Mouse (Mus musculus) neural tube, embryonic 10.5 days (tissue): ENCODE data around the gene Arrdc4.

Source experiments
- DNase-seq: peaks from one replicate; pipeline ENCODE4 v3.0.0-alpha.2; 2017; ENCODE audit warnings: low spot score; ENCODE audit errors: extremely low spot score

Gene Arrdc4

DNA sequence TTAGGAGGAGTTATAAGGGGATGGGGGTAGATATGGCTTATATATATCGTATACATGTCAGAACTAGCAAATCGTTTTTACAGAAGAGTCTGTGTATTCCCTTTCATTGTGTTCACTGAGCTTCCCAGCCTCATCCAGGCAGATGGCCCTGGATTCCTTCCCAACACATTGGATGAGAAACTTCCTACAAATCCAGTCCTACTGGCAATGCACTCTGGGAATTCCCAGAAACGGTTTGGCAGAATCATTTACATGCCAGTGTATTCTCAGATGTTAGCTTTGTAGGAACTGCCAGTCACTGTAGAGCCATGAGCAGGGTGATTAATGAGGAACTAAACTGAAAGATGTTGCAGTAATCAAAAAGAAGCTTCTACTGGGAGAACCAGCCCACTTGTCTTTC is 36.6 kb downstream of the Arrdc4 start:
- DNase-seq, result no peak

DNA sequence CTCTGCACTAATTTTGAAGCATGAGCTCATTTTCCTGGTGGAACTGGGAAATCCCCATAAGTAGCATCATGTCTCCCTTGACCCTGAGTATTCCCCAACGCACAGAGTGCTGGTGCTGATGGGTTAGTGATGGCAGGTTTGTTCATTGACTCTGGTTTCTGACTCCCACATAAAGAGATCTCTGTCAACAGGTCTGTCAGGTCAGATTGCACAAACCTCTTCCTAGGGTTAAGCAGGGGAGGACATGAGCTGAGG is 39.8 kb downstream of the Arrdc4 start:
- no peak for DNase-seq

DNA sequence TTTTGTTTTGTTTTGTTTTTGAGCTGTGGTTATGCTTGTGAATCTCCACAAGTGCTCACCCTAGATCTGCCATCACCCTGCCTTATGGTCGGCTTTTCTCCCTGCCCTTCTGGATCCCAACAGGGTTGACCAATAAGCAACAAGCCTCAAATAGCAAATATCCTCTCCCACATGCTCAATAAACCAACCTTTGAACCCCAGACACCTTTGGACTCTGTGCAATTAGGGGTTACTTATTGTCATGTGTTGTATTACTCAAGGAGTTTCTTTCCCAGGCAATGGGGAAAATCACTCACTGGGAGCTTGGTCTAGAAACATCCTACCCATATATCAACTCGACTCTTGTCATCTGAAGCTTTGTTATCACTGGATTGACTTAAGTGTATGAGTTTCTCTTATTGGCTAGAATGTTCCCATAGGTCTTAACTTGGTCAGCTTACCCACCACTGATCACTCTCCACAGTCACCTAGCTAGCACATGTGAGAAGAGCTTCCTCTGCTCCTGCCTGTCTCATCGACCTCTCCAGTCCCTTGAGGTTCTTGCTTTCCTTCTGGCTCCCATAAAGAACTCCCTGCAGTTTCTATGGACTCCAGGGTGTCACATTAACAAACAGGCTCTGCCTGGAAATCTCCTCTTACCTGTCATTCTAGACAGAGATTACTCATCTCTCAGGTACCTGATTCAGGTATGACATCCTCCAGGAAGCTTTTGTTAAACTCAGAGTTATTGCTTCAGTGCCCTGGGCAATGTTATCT is 40.3 kb downstream of the Arrdc4 start:
- DNase-seq, result no peak

DNA sequence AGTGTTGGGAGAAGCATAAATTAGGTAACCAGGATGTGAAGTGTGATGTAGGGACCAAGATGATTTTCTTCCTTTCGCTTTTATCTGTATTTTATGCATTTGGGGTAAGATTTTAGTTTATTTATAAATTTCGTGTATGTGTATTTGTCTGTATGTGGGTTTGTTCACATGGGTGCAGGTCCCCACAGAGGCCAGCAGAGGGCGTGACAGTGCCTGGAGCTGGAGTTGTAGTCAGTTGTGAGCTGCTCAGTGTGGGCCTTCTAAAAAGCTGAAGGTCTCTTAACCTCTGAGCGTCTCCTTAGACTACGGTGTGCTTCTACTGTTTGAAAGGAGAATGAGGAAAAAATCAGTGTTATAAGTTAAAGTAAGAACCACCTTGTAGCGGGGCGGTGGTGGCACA is 43.9 kb downstream of the Arrdc4 start:
- DNase-seq, result no peak

DNA sequence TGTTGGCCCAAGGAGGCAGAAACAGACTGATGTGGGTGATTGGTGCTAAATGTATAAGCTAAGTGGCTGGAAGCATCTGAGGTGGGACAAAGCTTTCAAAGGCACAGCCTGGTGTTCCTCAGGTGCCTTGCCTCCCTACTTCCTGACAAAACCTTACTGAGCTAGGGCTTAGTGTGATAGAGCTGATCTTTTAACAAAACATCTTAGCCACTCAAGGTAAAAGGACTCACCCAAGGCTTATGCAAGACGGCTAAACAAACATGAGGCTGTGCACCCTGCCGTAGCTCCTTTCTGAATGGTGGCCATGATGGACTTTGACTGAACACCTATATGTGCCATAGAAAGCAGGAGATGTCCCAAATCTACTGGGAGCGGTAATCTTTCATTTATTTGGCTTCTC is 51.7 kb downstream of the Arrdc4 start:
- DNase-seq, result no peak

DNA sequence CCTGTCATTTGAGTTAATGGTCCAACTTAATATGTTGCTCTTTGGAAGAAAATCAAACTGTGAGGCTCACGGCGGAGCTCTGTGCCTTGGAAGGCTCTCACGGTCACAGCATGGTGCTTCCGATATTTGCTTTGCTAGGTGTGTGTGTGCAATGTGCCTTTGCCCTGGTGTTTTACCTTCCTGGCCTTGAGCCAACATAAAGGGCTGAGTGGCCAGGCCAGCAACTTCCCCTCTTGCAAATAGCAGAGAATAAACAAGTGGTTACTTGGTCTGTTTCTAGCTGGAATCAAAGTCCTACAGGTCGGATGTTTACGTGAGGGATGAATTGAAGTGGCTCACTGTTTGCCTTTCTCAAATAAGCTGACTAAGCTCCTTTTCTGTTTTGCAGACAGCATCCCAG is 52.1 kb downstream of the Arrdc4 start:
- no peak for DNase-seq

DNA sequence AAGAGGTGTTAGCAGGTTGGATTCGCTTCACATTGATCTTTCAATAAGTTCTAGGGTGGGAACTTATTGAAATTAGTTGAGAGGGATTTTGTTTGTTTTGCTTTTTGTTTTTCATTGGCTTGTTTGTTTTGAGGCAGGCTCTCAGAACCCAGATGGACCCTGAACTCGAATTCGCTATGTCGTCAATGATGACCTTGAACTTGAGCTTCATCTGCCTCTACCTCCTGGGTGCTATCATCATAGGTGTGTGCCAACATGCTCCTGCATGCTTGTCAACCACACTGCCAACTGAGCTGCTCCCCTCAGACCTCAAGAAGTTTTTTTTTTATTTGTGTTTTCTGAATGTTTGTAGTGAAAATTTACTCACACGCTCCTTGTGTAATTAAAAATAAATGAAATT is 52.6 kb downstream of the Arrdc4 start:
- no peak for DNase-seq

DNA sequence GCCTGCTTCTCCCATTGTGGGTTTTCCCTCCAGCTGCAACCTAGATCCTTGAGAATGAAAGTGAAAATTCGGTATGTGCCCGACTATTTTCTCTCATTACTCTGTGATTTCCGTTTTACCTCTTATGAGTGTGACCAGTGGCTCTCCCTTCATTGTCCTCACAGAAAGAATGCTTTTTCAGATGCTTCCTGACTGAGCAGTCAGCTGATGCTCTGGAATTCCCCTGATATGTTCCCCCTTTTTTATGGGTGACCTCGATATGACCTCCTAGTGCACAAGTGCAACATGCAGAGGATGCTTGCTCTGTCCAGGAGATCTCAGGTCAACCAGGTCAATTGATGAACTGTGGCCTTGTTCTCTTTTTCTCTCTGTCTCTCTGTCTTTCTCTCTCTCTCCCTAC is 56.3 kb downstream of the Arrdc4 start:
- DNase-seq, result no peak

DNA sequence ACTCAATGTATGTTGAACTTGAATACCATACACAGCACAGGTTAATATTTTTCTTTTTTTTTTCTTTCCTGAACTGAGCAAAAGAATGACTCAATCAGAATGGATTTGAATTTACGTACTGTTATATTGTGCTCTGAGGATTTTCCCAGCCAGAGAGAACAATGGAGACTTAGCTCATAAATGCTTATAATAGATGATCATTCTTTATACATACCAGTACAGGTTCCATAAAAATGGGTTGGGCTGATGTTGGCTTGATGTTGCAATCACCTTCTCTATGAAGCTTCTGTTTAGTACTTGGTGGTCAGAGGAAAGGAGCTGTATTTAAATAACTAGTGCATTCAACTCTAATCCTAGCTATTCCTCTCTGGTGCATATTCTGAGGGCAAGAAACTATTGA is 57.6 kb downstream of the Arrdc4 start:
- DNase-seq, result no peak

DNA sequence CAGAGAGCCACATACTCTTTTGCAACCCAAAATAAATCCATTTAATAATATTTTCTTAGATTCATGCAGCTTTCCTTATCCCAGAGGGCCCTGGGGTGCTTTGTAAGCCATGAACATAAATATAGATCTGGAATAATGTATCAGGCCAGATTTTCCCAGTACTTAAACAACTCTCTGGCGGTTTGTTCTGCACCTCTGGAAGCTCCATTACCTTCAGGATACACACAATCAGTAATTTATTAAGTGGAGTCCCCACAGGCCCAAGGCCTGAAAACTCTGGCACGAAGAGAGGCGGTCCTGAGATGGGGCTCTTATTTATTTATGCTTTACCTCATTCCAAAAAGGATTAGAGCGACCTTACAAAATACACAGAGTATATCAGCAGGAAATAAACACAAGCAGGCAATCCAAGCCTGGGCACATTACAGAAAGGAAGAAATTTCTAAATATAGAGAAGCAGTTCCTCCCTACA is 61.9 kb downstream of the Arrdc4 start:
- DNase-seq, result no peak
